Mouse (Mus musculus): Measurements from ENCODE around the gene Gse1.

GRCm38 (mm10) chr8:120422236-120422635, 194.0 kb downstream of the Gse1 start:
- TF ChIP-seq POLR2A (IDR thresholded peaks at IDR 0.05; ENCODE audit: borderline replicate concordance, extremely low read depth, insufficient read depth, insufficient read length, poor library complexity, severe bottlenecking) = no peak
- TF ChIP-seq CTCF (IDR thresholded peaks at IDR 0.05; ENCODE audit: borderline replicate concordance, extremely low read depth, insufficient read depth, insufficient read length) = no peak

All from brain, embryonic 14.5 days (tissue).